Mouse (Mus musculus) C2C12 (cell line): ENCODE measurements around the gene Tctex1d4.

Source experiments
- CTCF ChIP-seq: IDR thresholded peaks from one replicate; pipeline ENCODE4 v1.5.1; 2011; ENCODE audit not compliant: control insufficient read depth, insufficient read depth, insufficient read length
- MAX ChIP-seq: IDR thresholded peaks from one replicate; pipeline ENCODE4 v1.6.1; 2011; ENCODE audit warnings: mild to moderate bottlenecking, control low read depth

- TF ChIP-seq CTCF (no peak), MAX (no peak)
Observed at GRCm38 (mm10) chr4:117145248-117145647, 18.7 kb downstream of the Tctex1d4 start.
